Mouse (Mus musculus) cerebellum, adult 2 months (tissue): ENCODE data around the gene Prr36. TPM values are rescaled to one million over a fixed set of nuclear protein-coding genes. Genes with fewer than 3 reads are reported as not detected.
A peak's percentile ranks its signal among the peaks of the same experiment; 100 is the strongest.

Source experiments
- DNase-seq, 2 experiments: peaks; one replicate each; pipeline ENCODE4 v3.0.0; 2021
- H3K27ac ChIP-seq: fragments of 200-500 bp; 2 replicates; pipeline ENCODE4 v1.5.1; 2012; ENCODE audit warnings: low read length, control low read depth, inconsistent platforms; ENCODE audit not compliant: insufficient read depth
- H3K27me3 ChIP-seq: fragments of 200-500 bp; 2 replicates; pipeline ENCODE4 v1.6.1; 2012; ENCODE audit warnings: inconsistent platforms, mild to moderate bottlenecking, low read length, moderate library complexity; ENCODE audit not compliant: control insufficient read depth, insufficient read depth
- H3K4me1 ChIP-seq: fragments of 200-500 bp; 2 replicates; pipeline ENCODE4 v1.6.1; 2011; ENCODE audit warnings: low read length; ENCODE audit not compliant: control insufficient read depth, insufficient read depth
- H3K4me3 ChIP-seq: fragments of 200-500 bp; replicated peaks from 2 replicates; pipeline ENCODE3; 2011; ENCODE audit warnings: mild to moderate bottlenecking, low read depth, low read length, control low read depth; ENCODE audit not compliant: insufficient read depth
- CTCF ChIP-seq: fragments of 200-500 bp; IDR thresholded peaks from 2 replicates; pipeline ENCODE4 v1.5.1; 2011; ENCODE audit warnings: low read depth, mild to moderate bottlenecking, control low read depth, low read length, moderate library complexity, borderline replicate concordance; ENCODE audit not compliant: insufficient read depth
- POLR2A ChIP-seq: fragments of 200-500 bp; IDR thresholded peaks from 2 replicates; pipeline ENCODE4 v1.6.1; 2011; ENCODE audit warnings: low read length, control low read depth, borderline replicate concordance; ENCODE audit not compliant: insufficient read depth
- WGBS: fragments of 180-500 bp; shearing (Covaris S2); methylation state at CpG from one replicate; pipeline ENCODE4 v1.1.7; 2018; 5-methylcytosine and 5-hydroxymethylcytosine counted together
- polyA plus RNA-seq: library from polyadenylated mRNA; depleted of rRNA; stranded (reverse); fragments of >200 nt; gene quantifications from 2 replicates; pipeline ENCODE4 v1.2.3, GENCODE M21; 2012

The Prr36 gene
- polyA plus RNA-seq, 1 experiment: 8.2 TPM

DNA sequence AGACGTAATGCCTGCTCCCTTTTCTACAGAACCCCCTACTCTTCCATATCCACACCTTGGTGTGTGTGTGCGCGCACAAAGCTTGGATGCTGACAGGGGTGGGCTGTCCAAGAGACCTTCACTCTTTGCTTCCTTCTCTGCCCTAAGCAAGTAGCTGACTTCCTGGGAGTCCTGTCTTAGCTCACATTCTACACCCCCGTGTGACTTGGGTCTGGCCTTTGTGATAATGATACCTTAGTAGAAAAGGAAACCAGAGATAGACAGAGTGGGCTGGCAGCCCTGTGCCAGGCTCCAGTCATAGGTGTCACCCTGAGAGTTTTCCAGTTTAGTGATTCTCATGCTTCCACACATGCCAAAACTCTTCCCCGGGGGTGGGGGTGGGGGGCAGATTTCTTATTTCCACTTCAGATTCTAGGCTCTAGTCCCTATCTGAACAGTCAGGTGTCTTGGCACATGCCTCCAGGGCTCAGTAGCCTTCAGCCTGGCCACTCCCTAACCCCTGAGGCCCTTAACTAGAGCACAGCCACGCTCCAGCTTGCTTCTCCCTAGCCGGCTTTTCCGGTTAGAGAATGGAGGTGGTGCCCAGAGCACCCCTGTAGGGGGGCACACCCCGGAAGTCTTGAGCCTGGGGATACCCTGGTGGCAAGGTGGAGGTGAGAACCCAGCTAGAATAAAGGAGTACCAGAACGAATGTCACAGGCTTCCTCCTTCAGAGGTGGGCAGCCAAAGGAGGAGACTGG is 13.5 kb upstream of the Prr36 start:
- no peaks in the 10 kb centered on the region; the same call in 1 of the 2 replicates for H3K27me3 ChIP-seq
- TF ChIP-seq CTCF: no peak
- TF ChIP-seq POLR2A: no peak
- 59% methylated on average over 10 of the region's 10 CpGs for WGBS
- no peak for DNase-seq
- H3K4me3 ChIP-seq: no peak overlapping the region
- H3K27ac ChIP-seq: no peak overlapping the region
- no peaks in the 10 kb centered on the region for H3K4me1 ChIP-seq

DNA sequence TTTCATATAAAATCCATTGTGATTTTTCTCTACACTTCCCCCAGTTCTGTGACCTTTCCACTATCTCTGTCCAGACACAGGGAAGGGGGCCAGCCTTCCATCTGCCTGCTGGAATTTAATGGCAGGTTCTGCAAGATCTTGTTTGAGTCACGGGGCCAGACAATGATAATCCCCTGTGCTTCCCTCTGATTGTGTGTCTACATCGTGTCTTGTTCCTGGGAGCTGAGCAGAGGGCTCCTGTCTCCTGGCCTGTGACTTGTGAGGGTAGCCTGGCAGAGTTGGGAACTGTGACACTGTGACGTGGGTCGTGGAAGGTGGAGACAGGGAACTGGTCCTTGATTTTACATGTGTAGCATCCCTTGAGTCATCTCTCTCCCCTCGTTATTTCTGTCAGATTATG is 12.5 kb upstream of the Prr36 start:
- no peaks in the 10 kb centered on the region; the same call in 1 of the 2 replicates for H3K27me3 ChIP-seq
- no peak overlapping the region for H3K4me3 ChIP-seq
- no peaks in the 10 kb centered on the region for H3K4me1 ChIP-seq
- 72% methylated on average over 5 of the region's 5 CpGs for WGBS
- no peak for DNase-seq
- TF ChIP-seq POLR2A (no peak), CTCF (no peak)
- H3K27ac ChIP-seq: no peak overlapping the region

DNA sequence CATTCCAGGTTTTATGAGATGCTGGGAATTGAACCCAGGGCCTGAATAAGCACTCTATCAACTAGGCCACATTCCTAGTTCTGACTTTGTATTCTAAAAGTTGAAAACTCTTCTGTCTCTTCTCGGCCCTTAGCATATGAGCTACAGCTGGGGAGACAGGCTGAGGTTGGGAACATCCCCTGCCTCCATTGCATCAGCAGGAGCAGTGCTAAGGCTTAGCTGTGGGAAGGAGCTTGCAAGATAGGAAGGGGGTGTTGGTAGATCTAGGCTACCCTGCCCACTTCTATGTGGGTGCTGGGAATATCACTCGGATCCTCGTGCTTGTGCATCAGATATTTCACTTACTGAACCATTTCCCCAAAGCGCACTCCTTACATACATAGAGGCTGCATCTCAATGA is 10.7 kb upstream of the Prr36 start:
- WGBS: 93% methylated on average over 4 of the region's 4 CpGs
- Histone ChIP-seq H3K27me3 (no peaks in the 10 kb centered on the region; the same call in 1 of the 2 replicates), H3K4me3 (no peak overlapping the region), H3K27ac (no peak overlapping the region), H3K4me1 (no peaks in the 10 kb centered on the region)
- DNase-seq: no peak
- TF ChIP-seq POLR2A: no peak
- TF ChIP-seq CTCF: no peak

DNA sequence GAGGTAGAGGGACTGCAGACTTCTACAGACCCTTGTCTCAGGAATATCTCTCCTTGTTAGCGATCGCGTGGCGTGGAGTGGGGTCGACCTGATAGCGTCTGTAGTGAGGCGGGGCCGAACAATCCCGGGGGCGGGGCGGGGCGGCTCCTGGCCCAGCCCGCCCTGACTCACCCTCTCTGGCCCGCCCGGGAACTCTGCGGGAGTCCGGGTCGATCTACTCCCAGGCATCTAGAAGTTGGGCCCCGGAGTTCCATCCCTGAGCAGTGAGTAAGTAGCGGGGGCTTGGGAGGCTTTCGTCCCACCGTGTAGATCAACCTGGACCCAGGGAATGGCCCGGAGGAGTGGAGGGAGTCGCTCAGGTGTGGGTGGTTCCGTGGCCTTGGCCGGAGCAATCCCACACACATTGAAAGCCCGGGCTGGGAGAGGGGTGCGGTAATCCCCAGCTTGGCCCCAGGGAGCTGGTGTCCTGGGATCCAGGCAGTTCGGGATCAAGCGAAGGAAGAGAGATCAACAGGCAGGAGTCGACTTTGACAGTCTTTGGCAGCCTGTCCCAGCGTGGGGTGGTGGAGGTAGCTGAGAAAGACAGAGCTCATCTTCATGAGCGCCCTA is 9.6 kb upstream of the Prr36 start, which contains the start of gene Lrrc8e:
Lrrc8e (plus strand) TSS at position 89 of the 609 bp plus-strand sequence.
- WGBS: 8% methylated on average over 33 of the region's 33 CpGs
- DNase-seq: no peak
- Histone ChIP-seq H3K4me3 (peak within 1 kb of the TSS; percentile 22), H3K4me1 (no peaks in the 10 kb centered on the region), H3K27me3 (no peaks in the 10 kb centered on the region; the same call in 1 of the 2 replicates), H3K27ac (no peak within 1 kb of the TSS)
- TF ChIP-seq POLR2A (no peak), CTCF (no peak)

DNA sequence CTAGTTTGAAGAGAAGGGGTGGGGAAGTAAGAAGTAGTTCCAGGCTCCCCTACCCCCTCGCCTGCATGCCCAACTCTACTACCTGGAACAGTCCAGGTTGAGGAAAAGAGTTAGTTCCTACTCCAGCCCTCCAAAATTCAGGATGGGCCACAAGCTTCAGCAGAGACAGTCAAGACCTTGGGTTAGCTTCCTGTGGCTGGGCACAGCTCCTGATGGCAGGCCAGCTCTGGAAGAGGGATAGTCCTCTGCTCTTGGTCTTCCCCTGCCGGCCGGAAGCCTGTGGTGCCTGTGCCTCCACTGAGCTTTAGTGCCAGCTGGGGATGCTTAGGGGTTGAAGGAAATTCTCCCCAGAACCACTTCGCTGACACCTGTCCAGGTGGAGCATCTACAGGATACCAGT is 9.1 kb upstream of the Prr36 start:
- WGBS: 35% methylated on average over 4 of the region's 4 CpGs
- Histone ChIP-seq H3K27me3 (no peaks in the 10 kb centered on the region; the same call in 1 of the 2 replicates), H3K4me3 (peak overlapping the region; percentile 22), H3K27ac (no peak overlapping the region), H3K4me1 (no peaks in the 10 kb centered on the region)
- no peak for TF ChIP-seq CTCF
- no peak for TF ChIP-seq POLR2A
- no peak for DNase-seq

DNA sequence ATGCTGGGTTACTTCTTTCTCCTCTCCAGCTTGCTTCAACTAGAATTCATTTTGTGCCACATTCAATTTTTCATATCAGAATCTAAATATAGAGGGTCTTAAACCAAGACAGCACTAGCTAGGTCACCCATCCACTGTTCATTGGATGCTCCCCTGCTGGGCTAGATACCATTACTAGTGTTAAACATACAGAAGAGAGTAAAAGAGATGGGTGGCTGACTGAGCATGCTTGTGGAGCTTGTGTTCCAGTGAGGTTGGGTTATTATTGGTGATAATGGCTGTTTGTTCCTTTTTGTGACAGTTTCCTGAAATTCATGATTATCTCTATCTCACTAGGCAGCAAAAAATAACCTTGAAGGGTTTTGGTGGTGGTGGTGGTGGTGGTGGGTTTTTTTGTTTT is 4.8 kb upstream of the Prr36 start:
- no peak for DNase-seq
- no peak overlapping the region for H3K4me3 ChIP-seq
- TF ChIP-seq CTCF (no peak), POLR2A (no peak)
- H3K27me3 ChIP-seq: no peaks in the 10 kb centered on the region; the same call in 1 of the 2 replicates
- H3K27ac ChIP-seq: no peak overlapping the region
- no peaks in the 10 kb centered on the region for H3K4me1 ChIP-seq

DNA sequence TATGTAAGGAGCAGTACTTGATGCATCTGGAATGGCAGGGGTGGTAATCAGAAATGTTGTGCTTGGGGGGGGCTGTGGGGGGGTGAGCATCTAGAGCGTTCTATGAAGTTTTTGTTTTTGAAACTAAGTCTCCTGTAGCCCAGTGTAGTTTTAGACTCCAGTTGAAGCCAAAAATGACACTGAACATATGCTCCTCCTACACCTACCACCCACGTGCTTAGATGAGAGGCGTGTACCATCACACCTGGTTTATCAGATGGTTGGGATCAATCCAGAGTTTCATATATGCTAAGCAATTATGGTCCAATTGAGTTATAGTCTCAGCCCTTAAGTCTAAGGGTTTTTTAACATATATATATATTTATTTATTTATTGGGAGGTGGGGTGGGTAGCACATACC is 2.4 kb upstream of the Prr36 start:
- no peaks in the 10 kb centered on the region for H3K4me1 ChIP-seq
- H3K27ac ChIP-seq: no peak overlapping the region
- no peak for DNase-seq
- H3K27me3 ChIP-seq: no peaks in the 10 kb centered on the region
- WGBS: 91% methylated on average over 3 of the region's 3 CpGs
- no peak overlapping the region for H3K4me3 ChIP-seq
- TF ChIP-seq POLR2A: no peak
- TF ChIP-seq CTCF: no peak

DNA sequence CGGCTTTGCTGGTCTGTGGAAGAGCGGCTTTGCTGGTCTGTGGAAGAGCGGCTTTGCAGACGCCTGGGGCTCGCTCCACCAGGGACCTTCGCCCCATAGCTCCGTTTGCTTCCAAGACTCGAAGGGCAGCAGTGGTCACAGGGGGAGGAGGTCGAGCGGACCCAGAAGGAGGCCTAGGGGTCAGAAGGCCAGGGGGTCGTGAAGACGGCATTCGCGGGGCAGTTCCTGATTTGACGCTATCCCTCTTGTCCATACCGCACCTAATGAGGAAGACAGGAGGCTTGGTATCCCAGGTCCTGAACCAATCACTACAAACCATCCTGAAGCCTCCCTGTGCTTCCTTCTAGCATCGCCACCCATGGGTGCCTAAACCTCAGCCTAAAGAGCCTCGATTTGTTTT is 963 bp downstream of the Prr36 start:
- 3% methylated on average over 18 of the region's 18 CpGs for WGBS
- no peak for TF ChIP-seq CTCF
- TF ChIP-seq POLR2A: no peak
- Histone ChIP-seq H3K4me3 (peak overlapping the region; percentile 86), H3K27ac (no peak overlapping the region), H3K27me3 (no peaks in the 10 kb centered on the region), H3K4me1 (no peaks in the 10 kb centered on the region; the same call in none of the 2 replicates)
- DNase-seq: peak in 1 of 2 experiments; percentile 48
